Mouse (Mus musculus): ENCODE results near the gene Eif4a1.

Eif4a1 gene

DNA sequence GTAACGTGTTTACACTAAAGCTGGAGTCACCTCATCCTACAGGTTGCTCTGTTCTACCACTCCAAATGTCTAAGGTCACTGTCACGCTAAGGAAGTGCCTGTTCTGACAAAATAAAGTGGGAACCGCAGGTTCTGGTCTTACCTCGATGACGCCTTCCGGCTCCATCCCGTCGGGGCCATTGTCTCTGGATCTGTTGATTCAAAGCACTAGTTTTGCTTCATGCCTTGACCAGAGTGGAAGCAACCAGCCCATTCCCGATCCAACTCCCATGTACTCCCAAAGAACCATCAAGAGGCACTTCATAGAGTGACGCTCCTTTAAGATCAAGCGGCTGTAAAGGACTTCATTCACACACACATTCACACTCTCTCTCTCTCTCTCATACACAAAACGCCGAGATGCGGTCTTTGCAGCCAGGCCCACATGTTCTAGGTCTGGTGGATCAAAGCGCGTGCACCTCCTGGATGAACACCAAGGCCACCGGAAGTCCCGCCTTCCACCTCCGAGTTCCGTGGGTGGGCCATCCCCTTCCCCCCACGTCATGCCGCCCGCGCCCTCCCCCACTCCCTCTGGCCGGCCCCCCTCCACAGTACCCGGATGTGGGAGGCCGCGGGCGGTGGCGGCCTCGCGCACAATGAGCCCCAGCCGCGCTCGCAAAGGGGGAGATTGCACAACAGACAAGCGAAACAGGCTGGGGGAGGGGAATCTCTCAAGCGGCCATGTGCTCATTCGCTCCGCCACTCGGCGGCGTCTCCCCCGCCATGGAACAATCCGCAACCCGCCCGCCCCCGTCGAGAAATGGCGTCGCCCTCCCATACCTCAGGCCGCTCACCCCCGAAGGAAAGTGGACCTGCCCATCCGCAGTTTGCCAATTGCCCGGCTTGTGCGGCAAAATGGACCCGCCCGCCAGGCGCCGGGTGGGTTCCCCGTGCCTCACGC is 1.2 kb downstream of the Eif4a1 start:
- DNase-seq: peak; percentile 99

DNA sequence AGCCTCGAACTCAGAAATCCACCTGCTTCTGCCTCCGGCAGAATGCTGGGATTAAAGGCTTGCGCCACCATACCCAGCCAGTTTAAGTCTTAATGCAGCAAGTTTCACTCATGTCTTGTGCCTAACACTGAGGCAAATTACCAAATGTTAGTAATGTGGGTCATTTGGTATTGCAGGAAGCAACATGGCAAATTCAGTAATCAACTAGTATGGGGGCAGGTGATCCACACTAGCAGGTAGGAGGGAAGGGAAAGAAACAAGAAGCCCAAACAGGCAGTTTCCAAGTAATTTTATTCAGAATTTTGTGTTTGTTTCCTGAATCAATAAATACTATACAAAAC is 5.6 kb downstream of the Eif4a1 start:
- no peak for DNase-seq

DNA sequence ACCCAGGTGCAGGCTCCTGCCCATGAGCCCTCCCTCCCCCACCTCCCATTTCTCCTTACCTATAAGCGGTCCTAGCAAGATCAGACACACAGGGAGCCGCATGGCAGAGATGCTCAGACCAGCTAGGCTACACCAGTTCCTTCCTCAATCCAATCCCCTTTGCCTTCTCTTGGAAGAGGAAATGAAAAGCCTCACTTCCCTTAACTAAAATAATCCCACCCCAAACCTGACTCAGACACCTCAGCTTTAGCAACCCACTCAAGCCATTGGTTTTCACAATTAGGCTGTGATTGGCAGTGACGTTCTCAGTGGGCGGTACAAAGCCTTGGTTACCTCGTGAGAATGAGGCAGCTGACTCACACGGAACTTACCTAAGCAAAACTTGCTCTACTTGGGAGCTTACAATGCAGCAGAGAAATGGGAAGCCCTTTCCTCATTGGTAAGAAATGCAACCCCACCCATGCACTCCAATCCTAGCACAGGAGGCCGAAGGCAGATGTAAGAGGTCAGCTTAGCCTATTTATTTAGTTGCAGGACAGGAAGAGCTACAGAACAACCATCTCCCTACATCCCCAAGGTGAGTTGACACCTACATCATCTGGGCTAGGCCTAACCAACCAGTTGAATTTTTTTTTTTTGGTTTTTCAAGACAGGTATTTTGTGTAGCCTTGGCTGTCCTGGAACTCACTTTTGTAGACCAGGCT is 6.1 kb downstream of the Eif4a1 start, which contains the start of gene Cd68:
Cd68 (minus strand) TSS at position 193 of the 704 bp plus-strand sequence.
- peak in 1 of 2 experiments; percentile 35 for DNase-seq

DNA sequence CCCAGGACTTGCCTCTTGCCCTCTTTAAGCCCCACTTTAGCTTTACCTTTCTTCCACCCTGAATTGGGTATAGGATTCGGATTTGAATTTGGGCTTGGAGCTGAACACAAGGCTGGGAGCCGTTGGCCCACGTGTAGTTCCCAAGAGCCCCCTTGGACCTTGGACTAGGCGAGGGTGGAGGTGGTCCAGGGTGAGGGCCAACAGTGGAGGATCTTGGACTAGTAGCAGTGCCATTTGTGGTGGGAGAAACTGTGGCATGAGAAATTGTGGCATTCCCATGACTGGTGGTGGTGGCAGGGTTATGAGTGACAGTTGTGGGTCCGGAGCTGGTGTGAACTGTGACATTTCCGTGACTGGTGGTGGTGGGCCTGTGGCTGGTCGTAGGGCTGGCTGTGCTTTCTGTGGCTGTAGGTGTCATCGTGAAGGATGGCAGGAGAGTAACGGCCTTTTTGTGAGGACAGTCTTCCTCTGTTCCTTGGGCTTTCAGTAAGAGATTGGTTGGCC is 6.7 kb downstream of the Eif4a1 start:
- DNase-seq: peak in 1 of 2 experiments; percentile 26

DNA sequence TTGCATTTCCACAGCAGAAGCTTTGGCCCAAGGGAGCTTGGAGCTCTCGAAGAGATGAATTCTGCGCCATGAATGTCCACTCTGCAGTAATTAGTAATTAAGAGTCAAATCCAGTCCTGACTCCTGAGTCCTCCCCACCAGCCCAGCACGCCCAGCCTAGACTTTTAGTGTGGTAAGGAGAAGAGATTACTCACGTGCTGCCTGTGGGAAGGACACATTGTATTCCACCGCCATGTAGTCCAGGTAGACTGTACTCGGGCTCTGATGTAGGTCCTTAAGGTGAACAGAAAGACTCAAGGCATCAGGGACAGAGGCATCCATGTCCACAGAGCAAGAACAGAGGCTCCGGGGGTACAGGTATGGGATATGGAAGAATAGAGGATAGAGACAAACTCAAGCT is 7.4 kb downstream of the Eif4a1 start:
- no peak for DNase-seq

DNA sequence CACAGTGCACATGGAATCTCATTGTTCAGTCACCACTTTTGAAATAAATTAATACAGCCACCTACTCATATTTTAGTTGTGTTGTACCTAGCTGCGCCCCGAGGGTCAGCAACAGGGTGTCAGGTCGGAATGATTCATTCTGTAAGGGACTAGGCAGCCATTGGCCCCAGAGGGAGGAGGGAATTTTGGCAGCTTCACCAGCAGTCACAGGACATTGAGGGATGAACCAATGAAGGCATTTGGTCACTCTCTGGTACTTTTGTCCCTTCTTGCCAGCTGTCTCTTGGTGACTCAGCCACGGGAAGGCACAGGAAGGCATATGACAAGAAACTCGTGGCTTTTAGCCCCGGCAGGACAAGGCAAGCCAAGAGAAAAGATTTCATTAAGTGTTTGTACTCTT is 8.4 kb downstream of the Eif4a1 start:
- DNase-seq: peak in 1 of 2 experiments; percentile 34

DNA sequence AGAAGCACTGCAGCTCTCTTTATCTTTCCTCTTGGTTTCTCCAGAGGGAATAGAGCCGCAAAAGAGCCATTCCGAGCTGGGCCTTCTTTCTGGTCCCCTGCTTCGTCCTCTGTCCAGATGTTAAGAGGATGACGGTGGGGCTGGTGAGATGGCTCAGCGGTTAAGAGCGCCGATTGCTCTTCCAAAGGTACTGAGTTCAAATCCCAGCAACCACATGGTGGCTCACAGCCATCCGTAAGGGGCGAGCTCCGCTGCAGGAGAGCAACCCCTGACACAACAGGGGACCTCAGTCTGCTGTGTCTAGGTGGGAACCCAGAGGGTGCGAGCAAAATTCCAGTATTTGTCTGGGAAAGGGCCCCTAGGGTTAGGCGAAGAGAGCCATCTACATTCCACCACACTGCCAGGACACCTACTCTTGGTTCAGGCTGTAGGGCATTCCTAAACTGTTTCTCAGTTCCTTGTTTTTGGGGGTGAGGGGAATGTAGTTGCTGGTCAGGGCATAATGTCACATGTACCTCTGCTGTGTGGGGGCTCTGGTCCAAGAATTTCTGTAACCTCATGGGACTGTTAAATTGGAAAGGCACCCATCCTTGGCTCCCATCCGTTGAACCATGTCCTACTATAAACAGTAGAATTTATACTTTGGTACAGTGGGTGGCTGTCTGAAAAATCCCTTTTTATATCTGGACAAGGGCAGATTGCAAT is 9.1 kb downstream of the Eif4a1 start:
- peak; percentile 41 to 54 for DNase-seq

DNA sequence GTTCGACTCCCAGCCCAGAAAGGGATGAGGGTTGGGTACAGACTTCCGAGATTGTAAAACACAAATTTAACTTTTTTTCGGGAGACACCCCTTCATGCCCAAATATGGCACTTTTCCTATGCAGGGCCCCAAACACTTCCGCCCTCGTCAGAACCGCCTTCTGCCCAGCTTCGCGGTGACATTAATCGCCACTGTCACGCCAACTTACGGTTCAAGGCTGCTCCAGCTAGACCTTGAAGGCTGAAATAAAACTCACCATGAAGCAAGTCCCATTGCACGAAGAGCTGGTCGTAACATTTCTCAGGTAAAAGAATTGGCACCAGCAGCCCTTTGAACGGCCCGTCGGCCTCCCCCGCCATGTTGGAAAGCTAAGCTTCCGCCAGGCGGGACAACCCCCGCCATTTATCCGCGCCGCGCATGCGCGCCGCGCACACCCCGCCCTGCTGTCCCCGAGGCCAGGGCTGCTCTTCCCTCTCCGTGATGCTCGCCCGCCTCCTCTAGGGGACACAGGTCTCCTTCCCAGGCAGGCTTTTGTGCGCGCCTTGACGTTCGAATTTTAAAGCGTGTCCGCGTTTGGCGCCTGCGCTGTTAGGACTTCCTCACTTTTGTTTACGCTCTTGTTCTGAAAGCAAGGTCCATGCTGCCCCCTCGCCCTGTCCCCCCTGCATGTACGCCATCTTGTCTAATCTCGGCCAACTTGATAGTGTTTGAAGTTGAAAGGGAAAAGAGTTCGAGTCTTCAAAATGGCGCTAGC is 9.8 kb downstream of the Eif4a1 start, which contains the start of gene Mpdu1:
Mpdu1 (minus strand) TSS at position 430 of the 754 bp plus-strand sequence.
- peak; percentile 94 to 97 for DNase-seq

DNA sequence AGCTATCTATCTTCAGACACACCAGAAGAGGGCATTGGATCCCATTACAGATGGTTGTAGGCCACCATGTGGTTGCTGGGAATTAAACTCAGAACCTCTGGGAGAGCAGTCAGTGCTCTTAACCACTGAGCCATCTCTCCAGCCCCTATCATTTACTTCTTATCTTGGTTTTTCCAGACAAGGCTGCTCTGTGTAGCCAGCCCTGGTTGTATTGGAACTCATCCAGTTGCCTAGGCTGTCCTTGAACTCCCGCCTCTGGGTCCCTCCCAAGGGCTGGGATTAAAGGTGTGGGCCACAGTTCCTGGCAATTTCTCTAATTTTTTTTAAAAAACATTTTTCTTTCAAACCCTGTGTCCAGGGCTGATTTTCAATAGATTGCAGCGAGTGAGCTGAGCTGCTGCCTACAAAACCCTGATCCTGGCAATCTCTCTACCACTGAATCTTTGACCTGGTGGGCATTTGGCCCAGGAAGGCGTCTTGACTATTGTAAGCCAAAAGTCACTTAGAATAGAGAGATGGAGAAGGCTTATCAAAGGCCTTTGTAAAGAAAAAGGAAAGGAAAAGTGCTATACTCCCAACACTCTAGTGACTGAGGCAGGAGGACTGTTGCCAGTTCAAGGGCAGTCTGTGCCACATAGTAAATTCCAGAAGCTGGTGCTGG is 10.9 kb downstream of the Eif4a1 start:
- peak; percentile 41 to 50 for DNase-seq

DNA sequence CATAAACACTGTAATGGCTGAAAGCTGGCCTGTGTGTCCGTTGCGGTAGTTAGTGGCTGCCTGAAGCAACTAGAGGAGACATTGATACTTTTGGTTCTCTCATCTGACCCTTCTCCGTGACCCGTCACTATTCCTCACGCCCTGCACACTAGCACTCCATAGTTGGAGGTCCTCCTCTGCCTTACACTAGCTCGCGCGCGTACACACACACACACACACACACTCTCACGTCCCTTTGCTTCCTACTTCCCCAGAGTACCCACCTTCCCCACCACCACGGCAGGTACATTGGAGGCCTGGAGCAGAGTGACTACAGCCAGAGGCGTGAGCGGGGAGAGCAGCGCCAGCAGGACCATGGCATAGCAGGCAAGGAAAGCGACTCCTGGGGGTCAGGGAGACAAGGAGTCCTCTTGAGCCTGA is 14.8 kb downstream of the Eif4a1 start:
- DNase-seq: no peak

DNA sequence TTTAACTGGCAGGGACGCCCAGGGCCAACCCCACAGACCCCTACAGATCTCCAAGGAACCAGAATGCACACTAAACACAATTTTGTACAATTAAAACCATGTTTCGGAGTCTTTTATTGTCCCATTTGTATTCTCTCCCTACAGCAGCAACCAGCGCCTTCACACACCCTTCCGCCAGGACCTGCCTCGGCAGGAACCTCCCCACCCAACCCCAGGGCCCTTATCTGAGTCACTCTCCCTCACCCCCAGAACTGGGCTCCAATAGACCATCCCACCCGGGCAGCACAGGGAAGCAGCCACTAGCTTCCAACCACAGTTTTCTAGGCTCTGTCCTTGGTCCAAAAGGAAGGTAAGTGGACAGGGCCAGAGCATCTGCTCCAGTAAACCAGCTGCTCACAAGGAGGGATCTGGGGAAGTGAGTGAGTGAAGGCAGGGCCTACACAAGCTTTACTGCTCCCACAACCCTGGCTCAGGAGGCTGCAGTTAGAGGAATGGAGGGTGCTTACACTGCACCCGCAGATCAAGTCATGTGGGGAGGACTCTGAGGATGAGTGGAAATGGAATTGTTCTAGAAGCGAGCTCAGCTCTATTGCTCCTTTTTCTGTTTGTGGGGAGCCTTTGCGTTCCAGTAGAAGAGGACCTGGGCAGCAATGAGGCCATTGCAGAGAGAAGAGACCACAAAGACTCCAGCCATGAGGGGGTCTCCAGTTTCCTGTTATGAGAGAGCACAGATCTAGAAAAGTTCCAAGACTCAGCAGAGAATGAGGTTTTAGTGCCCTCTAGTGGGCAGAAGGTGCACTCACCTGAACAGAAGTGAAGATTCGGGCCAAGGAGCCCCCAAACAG is 15.4 kb downstream of the Eif4a1 start:
- DNase-seq: peak; percentile 75 to 82

DNA sequence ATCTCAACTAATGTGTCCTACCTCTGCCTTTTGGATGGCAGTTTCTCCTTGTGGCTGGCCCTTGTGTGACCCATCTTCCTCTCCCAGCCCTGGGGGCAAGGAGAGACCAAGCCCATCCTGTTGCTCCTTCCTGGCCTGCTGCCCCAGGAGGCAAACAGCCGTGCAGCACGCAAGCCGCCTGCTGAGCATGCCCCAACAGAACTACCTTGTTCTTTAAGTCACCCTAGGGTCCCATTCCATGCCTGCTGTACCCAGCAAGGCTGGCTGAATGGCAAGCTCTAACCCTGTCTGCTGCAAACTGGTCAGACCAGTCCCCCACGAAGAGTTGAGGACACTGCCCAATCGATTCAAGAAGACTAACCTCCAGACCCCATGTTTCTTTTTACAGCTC is 16.2 kb downstream of the Eif4a1 start:
- DNase-seq: no peak

DNA sequence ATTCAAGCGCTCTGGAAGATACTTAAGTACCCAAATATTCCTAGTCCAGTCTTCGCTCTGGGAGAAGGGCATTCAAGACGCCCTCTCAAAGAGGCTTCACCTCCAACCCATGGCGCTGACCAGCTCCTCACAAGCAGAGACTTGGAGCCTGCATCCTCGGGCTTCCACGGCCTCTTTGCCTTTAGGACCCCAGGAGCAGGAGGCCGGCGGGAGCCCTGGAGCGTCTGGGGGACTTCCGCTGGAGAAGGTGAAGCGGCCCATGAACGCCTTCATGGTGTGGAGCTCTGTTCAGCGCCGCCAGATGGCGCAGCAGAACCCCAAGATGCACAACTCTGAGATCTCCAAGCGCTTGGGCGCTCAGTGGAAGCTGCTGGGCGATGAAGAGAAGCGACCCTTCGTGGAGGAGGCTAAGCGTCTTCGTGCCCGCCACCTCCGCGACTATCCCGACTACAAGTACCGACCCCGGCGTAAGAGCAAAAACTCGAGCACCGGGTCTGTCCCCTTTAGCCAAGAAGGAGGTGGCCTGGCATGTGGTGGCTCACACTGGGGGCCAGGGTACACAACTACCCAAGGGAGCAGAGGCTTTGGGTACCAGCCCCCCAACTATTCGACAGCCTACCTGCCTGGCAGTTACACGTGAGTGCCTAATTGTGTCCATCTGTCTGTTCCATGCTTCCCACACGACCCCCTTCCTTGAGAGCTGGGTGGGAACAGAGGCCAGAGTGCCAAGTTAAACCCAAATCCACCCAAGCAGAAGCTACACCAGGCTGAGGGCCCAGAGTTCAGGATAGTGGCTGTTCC is 16.8 kb downstream of the Eif4a1 start, which contains the start of gene Sox15:
Sox15 (plus strand) TSS at position 51 of the 801 bp plus-strand sequence.
- peak; percentile 85 to 86 for DNase-seq

DNA sequence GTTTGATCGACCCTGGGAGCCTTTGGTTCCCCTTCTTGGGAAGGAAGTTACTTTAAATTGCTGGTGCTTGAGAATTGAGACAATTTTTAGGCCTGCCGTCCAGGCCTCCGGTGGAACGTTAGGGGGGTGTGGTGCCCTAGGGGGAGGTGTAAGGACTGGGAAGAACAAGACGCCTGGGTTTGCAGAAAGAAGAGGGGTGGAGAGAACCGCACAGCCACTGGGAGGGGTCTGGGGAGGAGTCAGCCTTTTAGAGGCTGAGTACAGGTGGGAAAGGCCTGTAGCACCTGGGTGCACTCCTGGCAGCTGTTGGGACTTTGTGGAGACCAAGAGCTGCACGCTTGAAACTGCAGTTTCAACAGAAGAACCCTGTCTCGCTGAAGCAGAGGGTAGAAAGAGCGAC is 17.5 kb downstream of the Eif4a1 start:
- no peak for DNase-seq

DNA sequence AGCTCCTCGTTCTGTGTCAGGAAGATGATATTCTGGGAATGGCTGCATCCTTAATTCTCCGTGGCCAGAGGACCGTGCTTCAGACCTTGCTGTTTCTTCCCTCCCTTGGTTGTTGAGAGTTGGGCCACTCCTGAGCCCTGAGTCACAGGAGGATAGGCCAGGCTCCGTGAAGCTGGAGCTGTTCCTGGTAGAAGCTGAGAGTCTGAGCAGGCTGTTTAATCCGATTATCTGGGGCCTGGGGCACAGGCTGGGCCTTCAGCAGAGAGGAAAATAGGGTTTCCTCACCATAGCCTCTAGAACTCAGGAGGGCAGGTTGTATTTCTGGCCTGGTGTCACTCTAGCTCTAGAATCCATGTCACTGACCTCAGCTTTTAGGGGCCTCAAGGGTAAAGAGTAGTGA is 18.8 kb downstream of the Eif4a1 start:
- DNase-seq: no peak

DNA sequence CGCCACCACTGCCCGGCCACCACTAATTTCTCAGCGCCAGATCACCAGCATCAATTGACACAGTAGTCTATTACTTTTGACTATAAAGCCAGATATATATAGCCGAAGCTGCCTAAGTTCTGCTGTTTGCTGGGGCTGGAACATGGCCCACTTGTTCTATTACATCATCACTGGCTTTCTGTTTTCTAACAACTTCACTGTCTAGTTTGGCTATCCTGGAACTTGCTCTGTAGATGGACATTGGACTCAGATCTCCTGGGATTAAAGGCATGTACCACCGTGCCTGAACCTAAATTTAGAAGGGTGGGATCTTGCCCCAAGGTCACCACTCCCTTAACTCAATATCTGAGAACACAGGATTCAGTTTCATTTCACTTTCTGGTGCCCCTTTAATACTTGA is 26.4 kb downstream of the Eif4a1 start:
- DNase-seq: no peak

DNA sequence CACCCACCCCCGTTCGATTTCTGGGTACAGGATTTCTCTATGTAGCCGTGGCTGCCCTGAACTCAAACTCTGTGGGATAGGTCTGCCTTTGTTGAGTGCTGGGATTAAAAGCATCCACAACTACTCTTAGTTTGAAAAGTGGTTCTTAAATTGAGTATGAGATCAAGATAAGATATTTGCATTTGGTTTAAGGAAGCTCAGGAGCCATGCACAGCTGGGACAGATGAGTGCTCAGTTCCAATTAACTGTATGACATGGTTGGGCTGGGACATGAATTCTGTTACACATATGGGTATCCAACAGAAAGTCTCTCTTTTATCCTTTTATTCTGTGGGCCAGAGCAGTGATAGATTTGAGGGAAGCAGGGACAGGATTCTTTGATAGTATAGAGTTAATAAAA is 36.8 kb downstream of the Eif4a1 start:
- DNase-seq: no peak

DNA sequence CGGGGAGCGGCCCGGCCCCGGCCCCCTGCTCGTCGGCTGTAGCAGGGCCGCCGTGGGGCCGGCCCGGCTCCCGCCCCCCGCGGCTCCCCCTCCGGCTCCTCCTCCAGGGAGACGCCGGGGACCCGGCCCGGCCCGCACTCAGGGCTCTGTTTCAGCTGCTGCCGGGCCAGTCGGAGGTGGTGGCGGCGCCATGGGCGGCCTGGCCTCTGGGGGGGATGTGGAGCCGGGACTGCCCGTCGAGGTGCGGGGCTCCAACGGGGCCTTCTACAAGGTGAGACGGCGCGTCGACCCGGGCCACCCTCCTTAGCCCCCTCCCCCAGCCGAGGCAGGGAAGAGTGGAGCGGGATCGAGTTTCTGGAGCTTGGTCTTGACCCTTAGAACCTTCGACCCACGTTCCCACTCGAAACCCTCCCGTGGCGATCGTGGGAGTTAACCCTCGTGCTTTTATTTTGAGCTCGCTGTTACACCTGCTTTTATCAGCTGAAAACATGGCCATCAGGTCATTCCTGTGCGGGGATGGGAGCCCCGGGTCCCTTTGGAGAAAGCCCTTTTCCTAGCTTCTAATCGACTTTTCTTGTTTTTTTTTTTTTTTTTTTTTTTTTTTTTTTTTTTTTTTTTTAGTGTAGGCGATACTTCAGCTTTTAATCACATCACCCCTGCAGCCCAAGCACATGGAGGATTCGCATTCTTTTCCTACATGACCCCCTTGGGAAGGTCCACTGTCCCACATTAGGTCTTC is 38.9 kb downstream of the Eif4a1 start:
- no peak for DNase-seq
